Mouse (Mus musculus) liver, embryonic 15.5 days (tissue): Measurements from ENCODE around the gene Grin2a. TPM values are rescaled to one million over a fixed set of nuclear protein-coding genes. Genes with fewer than 3 reads are reported as not detected.

Experiments used
- ATAC-seq: fragments of 200-750 bp; cut with Nextera tagmentation; 2 replicates; pipeline ENCODE4 v1.8.0; 2017; ENCODE audit warnings: moderate number of reproducible peaks, mild to moderate bottlenecking, moderate library complexity; ENCODE audit not compliant: insufficient read depth
- H3K27ac ChIP-seq: fragments of 300-500 bp; sonication (generic); replicated peaks from 2 replicates; pipeline ENCODE4 v1.5.1; 2015; ENCODE audit warnings: mild to moderate bottlenecking, inconsistent platforms
- H3K27me3 ChIP-seq: fragments of 300-500 bp; sonication (generic); 2 replicates; pipeline ENCODE4 v1.6.1; 2015; ENCODE audit warnings: mild to moderate bottlenecking, inconsistent platforms
- H3K36me3 ChIP-seq: fragments of 300-500 bp; sonication (generic); replicated peaks from 2 replicates; pipeline ENCODE4 v1.6.1; 2015; ENCODE audit warnings: moderate library complexity, mild to moderate bottlenecking, inconsistent platforms
- H3K4me1 ChIP-seq: fragments of 300-500 bp; sonication (generic); replicated peaks from 2 replicates; pipeline ENCODE4 v1.6.1; 2015; ENCODE audit warnings: inconsistent platforms
- H3K4me2 ChIP-seq: fragments of 300-500 bp; sonication (generic); 2 replicates; pipeline ENCODE4 v1.6.1; 2015; ENCODE audit warnings: moderate library complexity, mild to moderate bottlenecking, inconsistent platforms
- H3K4me3 ChIP-seq: fragments of 300-500 bp; sonication (generic); replicated peaks from 2 replicates; pipeline ENCODE4 v1.5.1; 2015; ENCODE audit warnings: mild to moderate bottlenecking, inconsistent platforms
- H3K9ac ChIP-seq: fragments of 300-500 bp; sonication (generic); 2 replicates; pipeline ENCODE4 v1.6.1; 2015; ENCODE audit warnings: moderate library complexity, mild to moderate bottlenecking, inconsistent platforms
- H3K9me3 ChIP-seq: fragments of 300-500 bp; sonication (generic); replicated peaks from 2 replicates; pipeline ENCODE4 v1.6.1; 2016; ENCODE audit warnings: inconsistent platforms
- WGBS: fragments of 180-500 bp; shearing (Covaris S2); methylation state at CpG from one replicate; pipeline ENCODE4 v1.1.7; 2015; ENCODE audit warnings: mixed read lengths; ENCODE audit not compliant: insufficient replicate concordance; 5-methylcytosine and 5-hydroxymethylcytosine counted together
- polyA plus RNA-seq: library from polyadenylated mRNA; unstranded; fragments of >200 nt; fragmentation: Nextera tagmentation; extraction: Ambion mirVana; gene quantifications from 2 replicates; pipeline ENCODE4 v1.2.1, GENCODE M21; 2015

Gene Grin2a
- polyA plus RNA-seq, 1 experiment from 2014 or later, result not detected

DNA sequence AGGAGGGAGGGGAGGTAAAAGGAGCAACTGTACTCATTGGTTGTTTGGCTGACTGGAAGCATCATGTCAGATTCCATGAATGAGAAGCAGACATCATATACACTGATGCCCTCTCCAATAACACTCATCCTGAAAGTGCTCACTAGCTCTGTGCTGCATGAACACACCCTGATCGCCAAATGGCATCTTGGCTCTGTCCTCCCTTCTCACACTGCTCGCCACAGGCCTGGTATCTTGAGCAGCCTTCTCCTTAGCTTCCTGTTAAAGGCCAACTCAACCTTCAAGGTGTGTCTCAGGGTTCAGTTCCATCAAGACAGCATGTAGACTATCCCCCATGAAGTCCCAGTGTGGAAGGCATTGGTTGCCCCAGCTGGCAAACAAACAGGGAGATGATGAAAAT lies 137.6 kb downstream of the Grin2a start:
- H3K4me1 ChIP-seq, result no peaks in the 10 kb centered on the region
- no peak overlapping the region for H3K4me3 ChIP-seq
- no peak for ATAC-seq
- 39% methylated on average over 2 of the region's 2 CpGs for WGBS
- no peaks in the 10 kb centered on the region for H3K36me3 ChIP-seq
- H3K27me3 ChIP-seq, result no peaks in the 10 kb centered on the region
- no peak overlapping the region for H3K4me2 ChIP-seq
- H3K27ac ChIP-seq, result no peak overlapping the region
- no peaks in the 10 kb centered on the region for H3K9me3 ChIP-seq
- H3K9ac ChIP-seq, result no peak overlapping the region

GRCm38 (mm10) chr16:9851265-9851988 lies 143.9 kb downstream of the Grin2a start:
- Histone ChIP-seq H3K27ac (no peak overlapping the region), H3K36me3 (no peaks in the 10 kb centered on the region), H3K27me3 (no peaks in the 10 kb centered on the region), H3K4me2 (no peak overlapping the region), H3K4me1 (no peaks in the 10 kb centered on the region), H3K4me3 (no peak overlapping the region), H3K9ac (no peak overlapping the region), H3K9me3 (no peaks in the 10 kb centered on the region)
- no peak for ATAC-seq
- 67% methylated on average over 12 of the region's 12 CpGs for WGBS

DNA sequence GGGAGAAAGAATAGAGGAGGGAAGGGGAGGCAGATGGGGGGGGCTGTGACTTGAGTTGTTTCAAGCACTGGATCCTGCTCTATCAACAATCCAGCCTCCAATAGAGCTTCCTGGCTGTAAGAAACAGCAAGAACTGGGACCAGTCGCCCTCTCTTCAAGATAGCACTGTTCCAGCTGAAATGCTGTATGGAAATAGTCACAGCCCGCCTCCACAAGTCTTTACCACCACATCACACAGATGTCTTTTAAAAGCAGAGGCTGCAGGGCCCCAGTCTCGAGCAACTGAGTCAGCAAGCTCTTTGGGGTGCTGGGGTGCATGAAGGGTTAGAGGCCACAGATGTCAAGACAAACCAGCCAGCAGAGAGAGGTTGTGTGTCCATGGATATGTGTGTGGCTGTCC lies 153.9 kb downstream of the Grin2a start:
- no peaks in the 10 kb centered on the region for H3K36me3 ChIP-seq
- H3K4me1 ChIP-seq, result no peaks in the 10 kb centered on the region
- H3K4me3 ChIP-seq, result no peak overlapping the region
- no peak overlapping the region for H3K27ac ChIP-seq
- H3K4me2 ChIP-seq, result no peak overlapping the region
- H3K27me3 ChIP-seq, result no peaks in the 10 kb centered on the region
- no peak for ATAC-seq
- WGBS, result 20% methylated on average over 3 of the region's 3 CpGs
- H3K9me3 ChIP-seq, result no peaks in the 10 kb centered on the region
- no peak overlapping the region for H3K9ac ChIP-seq

GRCm38 (mm10) chr16:9836542-9836941 lies 158.8 kb downstream of the Grin2a start:
- Histone ChIP-seq H3K4me3 (no peak overlapping the region), H3K4me2 (no peak overlapping the region)
- WGBS, result 27% methylated on average over 8 of the region's 8 CpGs

DNA sequence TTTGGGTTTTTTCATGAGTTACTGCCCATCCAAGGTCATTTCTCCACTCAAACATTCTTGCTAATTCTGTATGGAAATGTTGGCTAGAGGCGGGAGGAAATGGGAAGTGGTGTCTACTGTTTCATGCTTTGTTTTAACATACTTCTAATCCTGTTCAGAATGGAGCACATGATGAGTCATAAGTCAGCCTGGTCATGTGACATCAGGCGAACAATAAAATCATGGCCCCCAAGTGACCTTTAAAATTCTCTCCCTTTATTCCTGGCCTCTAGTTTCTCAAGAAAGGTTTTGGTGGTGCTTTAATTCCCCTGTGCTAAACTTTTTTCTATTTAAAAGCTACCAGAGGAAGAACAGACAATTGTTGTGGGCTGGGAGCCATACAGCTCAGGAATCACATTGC lies 161.1 kb downstream of the Grin2a start:
- Histone ChIP-seq H3K9ac (no peak overlapping the region), H3K27me3 (no peaks in the 10 kb centered on the region), H3K36me3 (no peaks in the 10 kb centered on the region), H3K4me3 (no peak overlapping the region), H3K4me2 (no peak overlapping the region), H3K9me3 (no peaks in the 10 kb centered on the region), H3K27ac (no peak overlapping the region), H3K4me1 (no peaks in the 10 kb centered on the region)
- ATAC-seq, result no peak
- WGBS, result 53% methylated on average over 2 of the region's 2 CpGs

More at GRCm38 (mm10) chr16:9836542-9836941, 158.8 kb downstream of the Grin2a start:
- ATAC-seq, result no peak
- Histone ChIP-seq H3K9me3 (no peaks in the 10 kb centered on the region), H3K9ac (no peak overlapping the region), H3K27me3 (no peaks in the 10 kb centered on the region), H3K36me3 (no peaks in the 10 kb centered on the region), H3K4me1 (no peaks in the 10 kb centered on the region), H3K27ac (no peak overlapping the region)

DNA sequence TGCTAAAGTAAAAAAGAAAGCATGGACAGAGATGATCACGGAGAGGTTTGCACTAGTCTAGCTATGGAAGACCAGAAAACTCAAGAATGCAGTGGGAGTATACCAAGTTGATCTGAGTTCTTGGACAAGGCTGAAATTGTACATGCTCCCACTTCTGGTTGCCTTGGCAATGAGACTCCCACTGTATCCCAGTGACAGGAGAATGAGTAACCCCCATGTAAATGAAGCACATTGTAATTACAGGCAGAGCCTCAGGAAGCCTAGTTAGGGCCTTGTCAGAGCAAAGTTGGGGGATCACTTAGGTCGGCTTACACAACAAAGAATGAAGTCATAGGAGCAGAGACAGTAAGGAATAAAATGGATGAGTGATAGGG lies 170.3 kb downstream of the Grin2a start:
- no peak overlapping the region for H3K4me2 ChIP-seq
- WGBS, result 45% methylated on average over 2 of the region's 2 CpGs
- H3K4me3 ChIP-seq, result no peak overlapping the region
- no peak overlapping the region for H3K9ac ChIP-seq
- ATAC-seq, result no peak
- H3K4me1 ChIP-seq, result no peaks in the 10 kb centered on the region
- no peaks in the 10 kb centered on the region for H3K9me3 ChIP-seq
- H3K27me3 ChIP-seq, result no peaks in the 10 kb centered on the region
- H3K36me3 ChIP-seq, result no peaks in the 10 kb centered on the region
- no peak overlapping the region for H3K27ac ChIP-seq

- Histone ChIP-seq H3K27ac (no peak overlapping the region), H3K27me3 (no peaks in the 10 kb centered on the region), H3K36me3 (no peaks in the 10 kb centered on the region), H3K9me3 (no peaks in the 10 kb centered on the region), H3K4me3 (no peak overlapping the region), H3K4me2 (no peak overlapping the region), H3K9ac (no peak overlapping the region), H3K4me1 (no peaks in the 10 kb centered on the region)
- 58% methylated on average over 4 of the region's 4 CpGs for WGBS
- no peak for ATAC-seq
Observed at GRCm38 (mm10) chr16:9824436-9825109, 170.8 kb downstream of the Grin2a start.

DNA sequence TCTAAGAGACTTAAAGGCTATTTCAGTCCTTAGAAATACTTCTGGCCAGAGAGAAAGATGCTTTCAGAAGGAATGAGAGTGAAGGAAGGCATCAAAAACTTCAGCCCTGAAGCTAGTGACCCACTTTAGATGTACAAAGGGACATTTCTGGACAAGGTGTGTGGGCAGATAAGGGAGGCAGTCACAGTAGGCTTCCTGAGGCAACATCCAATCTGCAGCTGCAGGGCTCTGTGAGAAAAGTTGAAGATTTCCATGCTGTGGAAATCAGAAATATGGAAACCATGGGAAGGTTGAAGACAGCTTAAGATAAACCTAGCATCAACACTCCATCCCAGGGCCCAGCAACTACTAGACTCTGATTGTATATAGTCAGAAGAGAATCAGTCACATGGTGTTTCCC lies 171.7 kb downstream of the Grin2a start:
- Histone ChIP-seq H3K9me3 (no peaks in the 10 kb centered on the region), H3K36me3 (no peaks in the 10 kb centered on the region)

GRCm38 (mm10) chr16:9819508-9819907 lies 175.9 kb downstream of the Grin2a start:
- Histone ChIP-seq H3K4me2 (no peak overlapping the region), H3K4me1 (no peaks in the 10 kb centered on the region), H3K36me3 (no peaks in the 10 kb centered on the region), H3K4me3 (no peak overlapping the region), H3K27ac (no peak overlapping the region), H3K9ac (no peak overlapping the region), H3K27me3 (no peaks in the 10 kb centered on the region), H3K9me3 (no peaks in the 10 kb centered on the region)
- WGBS, result 61% methylated on average over 3 of the region's 3 CpGs
- no peak for ATAC-seq

More for the DNA sequence above, 171.7 kb downstream of the Grin2a start:
- no peak overlapping the region for H3K9ac ChIP-seq
- H3K4me2 ChIP-seq, result no peak overlapping the region
- H3K27ac ChIP-seq, result no peak overlapping the region
- ATAC-seq, result no peak
- no peaks in the 10 kb centered on the region for H3K27me3 ChIP-seq
- H3K4me3 ChIP-seq, result no peak overlapping the region
- H3K4me1 ChIP-seq, result no peaks in the 10 kb centered on the region

- Histone ChIP-seq H3K4me2 (no peak overlapping the region), H3K4me1 (no peaks in the 10 kb centered on the region), H3K27me3 (no peaks in the 10 kb centered on the region), H3K9me3 (no peaks in the 10 kb centered on the region), H3K27ac (no peak overlapping the region), H3K36me3 (no peaks in the 10 kb centered on the region), H3K4me3 (no peak overlapping the region), H3K9ac (no peak overlapping the region)
- ATAC-seq, result no peak
- 67% methylated on average over 8 of the region's 8 CpGs for WGBS
Observed at GRCm38 (mm10) chr16:9801338-9801737, 194.0 kb downstream of the Grin2a start.

DNA sequence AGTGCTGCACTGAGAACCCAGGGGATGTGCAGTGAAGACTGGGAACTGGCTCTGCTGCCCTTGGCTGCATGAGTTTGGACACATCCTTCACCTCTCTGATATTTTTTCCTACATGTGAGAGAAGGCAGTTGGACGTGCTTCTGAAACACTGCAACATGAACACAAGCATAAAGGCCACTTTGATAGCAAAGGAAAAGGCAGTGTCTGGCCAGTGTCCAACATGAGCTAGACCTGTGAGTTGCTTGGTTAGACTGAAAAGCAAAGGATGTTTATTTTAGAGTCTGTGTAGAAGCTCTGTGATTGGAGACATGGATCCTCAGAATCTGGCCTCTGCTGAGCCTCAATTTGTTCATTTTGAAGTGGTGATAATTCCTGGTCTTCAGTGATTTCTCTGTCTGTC lies 195.1 kb downstream of the Grin2a start:
- H3K9ac ChIP-seq, result no peak overlapping the region
- H3K36me3 ChIP-seq, result no peaks in the 10 kb centered on the region
- no peaks in the 10 kb centered on the region for H3K4me1 ChIP-seq
- H3K27ac ChIP-seq, result no peak overlapping the region
- 30% methylated on average over 1 of the region's 1 CpGs for WGBS
- no peak for ATAC-seq
- H3K4me2 ChIP-seq, result no peak overlapping the region
- H3K27me3 ChIP-seq, result no peaks in the 10 kb centered on the region
- H3K4me3 ChIP-seq, result no peak overlapping the region
- H3K9me3 ChIP-seq, result no peaks in the 10 kb centered on the region

GRCm38 (mm10) chr16:9792976-9793375 lies 202.4 kb downstream of the Grin2a start:
- H3K27ac ChIP-seq, result no peak overlapping the region
- H3K27me3 ChIP-seq, result no peaks in the 10 kb centered on the region
- ATAC-seq, result no peak
- H3K9me3 ChIP-seq, result no peaks in the 10 kb centered on the region
- H3K9ac ChIP-seq, result no peak overlapping the region
- WGBS, result 50% methylated on average over 2 of the region's 2 CpGs
- H3K4me3 ChIP-seq, result no peak overlapping the region
- H3K4me1 ChIP-seq, result no peaks in the 10 kb centered on the region
- no peaks in the 10 kb centered on the region for H3K36me3 ChIP-seq
- no peak overlapping the region for H3K4me2 ChIP-seq
